Mouse (Mus musculus): Measurements from ENCODE around the gene Asic2. TPM values are rescaled to one million over a fixed set of nuclear protein-coding genes. Genes with fewer than 3 reads are reported as not detected.
A peak's percentile ranks its signal among the peaks of the same experiment; 100 is the strongest.

Asic2 gene
- total RNA-seq, 2 experiments from 2014 or later, result 54.3 to 55.8 TPM

GRCm38 (mm10) chr11:81601736-81602135 is 366.5 kb downstream of the Asic2 start:
- no peak for DNase-seq

GRCm38 (mm10) chr11:81597601-81598000 is 370.7 kb downstream of the Asic2 start:
- DNase-seq, result no peak

- peak in 1 of 2 experiments; percentile 27 for DNase-seq
Measured at GRCm38 (mm10) chr11:81595235-81595634, 373.0 kb downstream of the Asic2 start.

GRCm38 (mm10) chr11:81592776-81593175 is 375.5 kb downstream of the Asic2 start:
- no peak for DNase-seq

GRCm38 (mm10) chr11:81590911-81591310 is 377.3 kb downstream of the Asic2 start:
- no peak for DNase-seq

GRCm38 (mm10) chr11:81588630-81589029 is 379.6 kb downstream of the Asic2 start:
- peak; percentile 73 to 76 for DNase-seq

GRCm38 (mm10) chr11:81587942-81588341 is 380.3 kb downstream of the Asic2 start:
- peak; percentile 18 to 24 for DNase-seq

- DNase-seq, result no peak
Measured at GRCm38 (mm10) chr11:81587114-81587513, 381.1 kb downstream of the Asic2 start.

GRCm38 (mm10) chr11:81584506-81584905 is 383.8 kb downstream of the Asic2 start:
- DNase-seq, result no peak

GRCm38 (mm10) chr11:81583195-81583594 is 385.1 kb downstream of the Asic2 start:
- DNase-seq, result peak in 1 of 2 experiments; percentile 18

- no peak for DNase-seq
Measured at GRCm38 (mm10) chr11:81582161-81582560, 386.1 kb downstream of the Asic2 start.

GRCm38 (mm10) chr11:81579753-81580152 is 388.5 kb downstream of the Asic2 start:
- DNase-seq, result no peak

GRCm38 (mm10) chr11:81570406-81570805 is 397.9 kb downstream of the Asic2 start:
- DNase-seq, result peak in 1 of 2 experiments; percentile 15

- DNase-seq, result peak in 1 of 2 experiments; percentile 10
Measured at GRCm38 (mm10) chr11:81564857-81565256, 403.4 kb downstream of the Asic2 start.

- no peak for DNase-seq
Measured at GRCm38 (mm10) chr11:81560374-81560773, 407.9 kb downstream of the Asic2 start.

- DNase-seq, result no peak
Measured at GRCm38 (mm10) chr11:81543189-81543588, 425.1 kb downstream of the Asic2 start.

- DNase-seq, result no peak
Measured at GRCm38 (mm10) chr11:81535121-81535717, 433.0 kb downstream of the Asic2 start.

- DNase-seq, result peak in 1 of 2 experiments; percentile 50
Measured at GRCm38 (mm10) chr11:81534686-81535085, 433.6 kb downstream of the Asic2 start.

- no peak for DNase-seq
Measured at GRCm38 (mm10) chr11:81531906-81532305, 436.4 kb downstream of the Asic2 start.

GRCm38 (mm10) chr11:81522927-81523326 is 445.3 kb downstream of the Asic2 start:
- DNase-seq, result peak; percentile 37

GRCm38 (mm10) chr11:81521881-81522280 is 446.4 kb downstream of the Asic2 start:
- DNase-seq, result no peak

- no peak for DNase-seq
Measured at GRCm38 (mm10) chr11:81518001-81518955, 450.0 kb downstream of the Asic2 start.

- no peak for DNase-seq
Measured at GRCm38 (mm10) chr11:81515754-81516153, 452.5 kb downstream of the Asic2 start.

Data from layer of hippocampus, postnatal 36 days (tissue).